Mouse (Mus musculus): ENCODE data around the gene Wdr19.

DNA sequence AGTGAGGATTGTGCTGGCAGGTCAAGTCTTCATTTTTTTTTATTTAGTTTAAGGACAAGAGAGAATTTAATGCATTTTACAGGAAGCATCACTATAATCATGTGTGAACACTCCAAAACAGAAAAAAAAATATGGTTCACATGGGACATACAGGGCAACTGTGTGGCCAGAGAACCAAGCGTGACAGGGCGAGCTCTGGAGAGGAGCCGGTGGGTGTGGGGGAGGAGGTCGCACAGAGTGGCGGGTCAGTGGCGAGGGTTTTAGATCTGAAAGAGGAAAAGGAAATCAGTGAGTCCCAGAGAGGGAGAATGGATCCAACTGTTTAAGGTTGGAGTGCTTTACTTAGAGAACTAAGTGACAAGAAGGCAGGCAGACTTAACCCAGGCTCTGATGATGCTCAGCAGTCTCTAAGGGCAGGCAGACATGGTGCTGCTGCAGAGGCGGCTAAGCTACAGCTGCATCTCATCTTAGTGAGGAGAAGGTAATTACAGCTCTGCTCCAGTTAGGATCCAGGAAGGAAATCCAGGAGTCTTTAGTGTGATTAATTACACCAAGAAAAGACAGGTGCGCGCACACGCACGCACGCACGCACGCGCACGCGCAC, 35.9 kb upstream of the Wdr19 start:
- TF ChIP-seq CTCF (IDR thresholded peaks at IDR 0.05; ENCODE audit: insufficient read depth, low read depth, low read length) (no peak), POLR2A (IDR thresholded peaks at IDR 0.05; ENCODE audit: insufficient read depth, low read depth, low read length) (no peak)

All from olfactory bulb, adult 2 months (tissue).